Mouse (Mus musculus) colon, adult 2 months (tissue): ENCODE measurements around the gene L1cam. TPM values are rescaled to one million over a fixed set of nuclear protein-coding genes. Genes with fewer than 3 reads are reported as not detected.

ENCODE experiments used
- polyA plus RNA-seq: library from polyadenylated mRNA; depleted of rRNA; stranded (reverse); fragments of >200 nt; gene quantifications from 2 replicates; pipeline ENCODE4 v1.2.3, GENCODE M21; 2012; rRNA removed

Gene L1cam
- 36.2 and 46.4 TPM in 2 replicates for polyA plus RNA-seq

GRCm38 (mm10) chrX:73895719-73896118 lies at the start of gene L1cam:
TSS of gene L1cam (minus strand) at chrX:73896105.

GRCm38 (mm10) chrX:73930402-73931062 lies 34.6 kb upstream of the L1cam start, which contains the start of gene Renbp:
TSS of gene Renbp (minus strand) at chrX:73930850.

GRCm38 (mm10) chrX:73921823-73922549 lies 26.1 kb upstream of the L1cam start, which contains the start of the genes Arhgap4 and Naa10:
TSS of gene Arhgap4 (minus strand) at chrX:73921870.
TSS of gene Naa10 (minus strand) at chrX:73921944.

GRCm38 (mm10) chrX:73891551-73892152 lies 4.3 kb downstream of the L1cam start, which contains the start of gene Avpr2:
TSS of gene Avpr2 (plus strand) at chrX:73892102.

GRCm38 (mm10) chrX:73824185-73825151 lies 71.4 kb downstream of the L1cam start, which contains the start of gene Pdzd4:
TSS of gene Pdzd4 (minus strand) at chrX:73824969.

Other genes starting within 250 kb of the L1cam start
- gene Pnck, start 236.0 kb downstream of the L1cam start, polyA plus RNA-seq = 11.9 and 12.3 TPM in 2 replicates
- 338 and 507 TPM in 2 replicates for gene Slc6a8, start 223.0 kb downstream of the L1cam start, polyA plus RNA-seq
- gene Bcap31, start 179.9 kb downstream of the L1cam start, polyA plus RNA-seq = 30.8 and 33.1 TPM in 2 replicates
- 34.5 and 35.6 TPM in 2 replicates for gene Abcd1, start 179.5 kb downstream of the L1cam start, polyA plus RNA-seq
- gene Plxnb3, start 139.0 kb downstream of the L1cam start, polyA plus RNA-seq = 1.2 TPM in 2 replicates
- gene Srpk3, start 121.7 kb downstream of the L1cam start, polyA plus RNA-seq = 8.0 and 8.7 TPM in 2 replicates
- gene Idh3g, start 109.2 kb downstream of the L1cam start, polyA plus RNA-seq = 200 and 216 TPM in 2 replicates
- gene Ssr4, start 109.1 kb downstream of the L1cam start, polyA plus RNA-seq = 280 and 324 TPM in 2 replicates
- 2.6 and 2.7 TPM in 2 replicates for gene Pdzd4, start 71.1 kb downstream of the L1cam start, polyA plus RNA-seq
- 0.15 and 0.19 TPM in 2 replicates for gene Avpr2, start 4.0 kb downstream of the L1cam start, polyA plus RNA-seq
- gene Arhgap4, start 25.8 kb upstream of the L1cam start, polyA plus RNA-seq = 15.2 and 16.6 TPM in 2 replicates
- 49.4 and 57.1 TPM in 2 replicates for gene Naa10, start 25.8 kb upstream of the L1cam start, polyA plus RNA-seq
- gene Renbp, start 34.7 kb upstream of the L1cam start, polyA plus RNA-seq = 5.4 TPM in 2 replicates
- 59.4 and 73.4 TPM in 2 replicates for gene Hcfc1, start 70.3 kb upstream of the L1cam start, polyA plus RNA-seq
- 168 and 173 TPM in 2 replicates for gene Irak1, start 127.8 kb upstream of the L1cam start, polyA plus RNA-seq
- gene Opn1mw, start 231.4 kb upstream of the L1cam start, polyA plus RNA-seq = not detected in 2 replicates
- gene Mecp2, start 239.3 kb upstream of the L1cam start, polyA plus RNA-seq = 3.6 and 3.7 TPM in 2 replicates